Mouse (Mus musculus) heart, embryonic 16.5 days (tissue): ENCODE results near the gene Adcyap1r1. TPM values are rescaled to one million over a fixed set of nuclear protein-coding genes. Genes with fewer than 3 reads are reported as not detected.
A peak's percentile ranks its signal among the peaks of the same experiment; 100 is the strongest.

Experiments used
- ATAC-seq: fragments of 200-750 bp; cut with Nextera tagmentation; replicated peaks from 2 replicates; pipeline ENCODE4 v1.8.0; 2017; ENCODE audit warnings: moderate number of reproducible peaks; ENCODE audit not compliant: insufficient read depth, low FRiP score; ENCODE audit errors: extremely low read depth
- H3K27ac ChIP-seq: fragments of 300-500 bp; sonication (generic); 2 replicates; pipeline ENCODE4 v1.5.1; 2014; ENCODE audit warnings: mild to moderate bottlenecking, low read length, control low read depth, moderate library complexity
- H3K27me3 ChIP-seq: fragments of 300-500 bp; sonication (generic); 2 replicates; pipeline ENCODE4 v1.6.1; 2014; ENCODE audit warnings: low read length, mixed read lengths; ENCODE audit not compliant: control insufficient read depth, insufficient read depth
- H3K36me3 ChIP-seq: fragments of 300-500 bp; sonication (generic); 2 replicates; pipeline ENCODE4 v1.6.1; 2014; ENCODE audit not compliant: control insufficient read depth, insufficient read depth
- H3K4me1 ChIP-seq: fragments of 300-500 bp; sonication (generic); 2 replicates; pipeline ENCODE4 v1.6.1; 2014; ENCODE audit warnings: low read length, mixed read lengths; ENCODE audit not compliant: control insufficient read depth, insufficient read depth
- H3K4me2 ChIP-seq: fragments of 300-500 bp; sonication (generic); 2 replicates; pipeline ENCODE4 v1.6.1; 2014; ENCODE audit warnings: low read depth, mild to moderate bottlenecking, control low read depth, low read length
- H3K4me3 ChIP-seq: fragments of 300-500 bp; sonication (generic); 2 replicates; pipeline ENCODE4 v1.5.1; 2014; ENCODE audit warnings: mild to moderate bottlenecking, control low read depth, low read length
- H3K9ac ChIP-seq: fragments of 300-500 bp; sonication (generic); 2 replicates; pipeline ENCODE4 v1.6.1; 2014; ENCODE audit warnings: low read length, control low read depth
- H3K9me3 ChIP-seq: fragments of 300-500 bp; sonication (generic); replicated peaks from 2 replicates; pipeline ENCODE4 v1.6.1; 2016; ENCODE audit warnings: low read length; ENCODE audit not compliant: control insufficient read depth
- WGBS: fragments of 180-500 bp; shearing (Covaris S2); extraction: QIAGEN DNeasy Blood & Tissue Kit; methylation state at CpG from one replicate; pipeline ENCODE4 v1.1.7; 2014; 5-methylcytosine and 5-hydroxymethylcytosine counted together
- polyA plus RNA-seq: library from polyadenylated mRNA; unstranded; fragments of >200 nt; fragmentation: Nextera tagmentation; extraction: Ambion mirVana; gene quantifications from 2 replicates; pipeline ENCODE4 v1.2.1, GENCODE M21; 2015

The Adcyap1r1 gene
- polyA plus RNA-seq, 1 experiment from 2014 or later, result 2.5 TPM

DNA sequence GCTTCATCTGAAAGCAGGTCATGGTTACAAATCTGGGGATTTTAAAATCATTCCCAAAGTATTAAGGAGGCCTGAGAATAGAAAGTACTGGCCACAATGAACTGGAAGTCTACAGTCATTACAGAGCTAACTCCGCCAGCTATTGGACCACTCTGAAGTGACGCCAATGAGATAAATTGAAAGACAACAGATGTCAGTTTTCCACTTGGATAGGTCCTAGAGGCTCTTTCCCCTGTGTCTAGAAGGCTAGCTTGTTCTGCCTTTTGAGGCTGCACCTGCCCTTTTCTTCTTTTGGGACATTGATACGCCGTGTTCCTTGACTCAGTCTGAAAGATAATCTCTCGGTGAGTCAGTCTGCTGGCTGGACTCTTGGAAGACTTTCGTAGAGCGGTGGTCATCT, 50.5 kb downstream of the Adcyap1r1 start:
- Histone ChIP-seq H3K4me1 (no peaks in the 10 kb centered on the region), H3K36me3 (no peaks in the 10 kb centered on the region), H3K27me3 (no peaks in the 10 kb centered on the region), H3K9me3 (no peaks in the 10 kb centered on the region), H3K27ac (no peak overlapping the region), H3K4me2 (no peak overlapping the region), H3K4me3 (no peak overlapping the region), H3K9ac (no peak overlapping the region)
- 81% methylated on average over 7 of the region's 7 CpGs for WGBS
- no peak for ATAC-seq

DNA sequence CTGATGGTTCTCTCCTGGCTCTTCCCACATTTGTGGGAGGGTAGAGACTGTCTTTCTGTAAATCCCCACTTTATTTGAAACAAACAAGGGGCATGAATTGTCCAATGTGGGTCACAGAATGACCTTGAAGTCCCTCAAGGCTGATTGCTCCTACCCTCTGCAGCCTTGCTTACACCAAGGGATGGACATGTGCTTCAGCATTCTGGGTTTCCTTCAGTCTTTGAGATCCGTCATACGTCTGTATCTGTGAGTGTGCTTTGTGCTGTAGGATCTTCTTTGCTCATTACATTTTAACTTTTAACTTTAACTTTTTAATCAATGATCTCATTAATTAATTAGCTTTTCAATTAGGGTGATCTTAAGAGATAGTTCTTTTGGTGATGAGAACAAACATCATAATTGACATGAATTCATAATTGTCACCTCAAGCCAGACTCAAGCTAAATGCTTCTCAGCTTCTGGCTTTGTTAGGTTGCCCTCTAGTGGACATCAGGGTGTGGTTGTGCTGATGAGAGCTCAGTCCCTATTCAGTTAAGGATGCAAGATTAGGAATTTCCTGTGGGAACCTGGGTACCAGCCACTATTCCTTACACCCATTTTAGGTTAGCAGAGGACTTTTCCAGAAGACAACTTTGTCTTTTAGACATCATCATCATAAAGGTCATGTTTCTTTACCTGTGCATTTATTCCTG, 53.2 kb downstream of the Adcyap1r1 start:
- no peak overlapping the region for H3K4me2 ChIP-seq
- no peak for ATAC-seq
- H3K9me3 ChIP-seq, result no peaks in the 10 kb centered on the region
- no peak overlapping the region for H3K4me3 ChIP-seq
- H3K27ac ChIP-seq, result no peak overlapping the region
- no peak overlapping the region for H3K9ac ChIP-seq
- H3K36me3 ChIP-seq, result no peaks in the 10 kb centered on the region
- no peaks in the 10 kb centered on the region for H3K4me1 ChIP-seq
- 88% methylated on average over 2 of the region's 2 CpGs for WGBS
- H3K27me3 ChIP-seq, result no peaks in the 10 kb centered on the region

DNA sequence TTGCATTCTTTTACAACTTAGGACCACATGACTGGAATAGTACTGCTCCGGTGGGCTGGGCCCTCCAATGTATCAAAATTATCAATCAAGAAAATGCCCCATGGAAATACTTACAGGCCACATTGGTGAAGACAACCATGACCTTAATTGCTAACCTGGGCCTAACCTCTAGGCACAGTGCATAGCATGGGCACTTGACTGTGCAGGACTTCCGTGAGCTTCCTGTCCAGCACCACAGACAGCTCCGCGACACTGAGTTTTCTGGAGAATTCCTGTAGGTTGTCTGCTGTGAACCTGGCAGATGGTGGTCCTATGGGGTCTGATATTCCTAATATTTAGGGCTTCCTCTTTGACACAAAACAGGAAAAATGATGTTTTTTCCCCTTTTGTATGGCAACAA, 54.7 kb downstream of the Adcyap1r1 start:
- Histone ChIP-seq H3K4me3 (no peak overlapping the region), H3K27ac (no peak overlapping the region), H3K36me3 (no peaks in the 10 kb centered on the region), H3K9me3 (no peaks in the 10 kb centered on the region), H3K27me3 (peaks cover 4% of the 10 kb centered on the region; the same call in 1 of the 2 replicates), H3K9ac (no peak overlapping the region), H3K4me1 (0 out of 2 replicates have a peak, but pooled peaks cover 2% of the 10 kb centered on the region), H3K4me2 (no peak overlapping the region)
- 68% methylated on average over 4 of the region's 4 CpGs for WGBS
- no peak for ATAC-seq

DNA sequence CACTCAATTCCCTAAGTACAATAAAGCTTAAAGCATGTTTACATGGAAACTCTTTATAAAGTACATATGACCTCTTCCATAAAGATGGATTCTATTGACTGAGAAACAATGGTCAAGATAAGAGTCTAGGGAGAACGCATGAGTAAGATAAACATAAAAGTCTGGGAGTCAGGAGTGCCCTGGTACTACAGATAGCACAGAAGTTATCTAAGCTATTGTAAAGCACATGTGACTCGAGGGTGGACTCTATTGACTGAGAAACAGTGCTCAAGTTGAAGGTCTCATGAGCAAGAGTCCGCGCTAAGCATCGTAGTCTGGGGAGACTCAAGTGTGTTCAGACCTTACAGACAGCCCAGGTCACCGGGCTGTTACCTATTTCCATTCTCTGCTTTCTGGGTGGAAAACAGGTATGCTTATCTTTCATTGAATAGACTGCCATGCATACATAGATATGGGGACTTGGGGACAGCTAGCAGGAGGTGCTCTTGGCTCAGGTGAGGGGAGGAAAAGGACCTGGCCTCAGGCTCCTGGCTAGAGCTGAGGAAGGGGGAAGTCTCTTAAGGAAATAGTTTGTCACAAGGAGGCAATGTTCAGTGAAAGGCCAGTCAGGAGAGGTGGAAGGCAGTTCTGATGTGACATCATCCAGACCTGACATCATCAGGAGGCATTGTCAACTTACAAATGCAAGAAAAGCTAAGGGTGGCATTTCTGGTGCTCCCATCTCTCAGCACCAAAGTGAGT, 57.5 kb downstream of the Adcyap1r1 start:
- H3K27ac ChIP-seq, result no peak overlapping the region
- WGBS, result 63% methylated on average over 6 of the region's 6 CpGs
- H3K27me3 ChIP-seq, result peaks cover 4% of the 10 kb centered on the region; the same call in 1 of the 2 replicates
- H3K4me3 ChIP-seq, result no peak overlapping the region
- ATAC-seq, result no peak
- 0 out of 2 replicates have a peak, but pooled peaks cover 6% of the 10 kb centered on the region for H3K4me1 ChIP-seq
- no peak overlapping the region for H3K4me2 ChIP-seq
- H3K9me3 ChIP-seq, result no peaks in the 10 kb centered on the region
- H3K9ac ChIP-seq, result no peak overlapping the region
- H3K36me3 ChIP-seq, result no peaks in the 10 kb centered on the region

DNA sequence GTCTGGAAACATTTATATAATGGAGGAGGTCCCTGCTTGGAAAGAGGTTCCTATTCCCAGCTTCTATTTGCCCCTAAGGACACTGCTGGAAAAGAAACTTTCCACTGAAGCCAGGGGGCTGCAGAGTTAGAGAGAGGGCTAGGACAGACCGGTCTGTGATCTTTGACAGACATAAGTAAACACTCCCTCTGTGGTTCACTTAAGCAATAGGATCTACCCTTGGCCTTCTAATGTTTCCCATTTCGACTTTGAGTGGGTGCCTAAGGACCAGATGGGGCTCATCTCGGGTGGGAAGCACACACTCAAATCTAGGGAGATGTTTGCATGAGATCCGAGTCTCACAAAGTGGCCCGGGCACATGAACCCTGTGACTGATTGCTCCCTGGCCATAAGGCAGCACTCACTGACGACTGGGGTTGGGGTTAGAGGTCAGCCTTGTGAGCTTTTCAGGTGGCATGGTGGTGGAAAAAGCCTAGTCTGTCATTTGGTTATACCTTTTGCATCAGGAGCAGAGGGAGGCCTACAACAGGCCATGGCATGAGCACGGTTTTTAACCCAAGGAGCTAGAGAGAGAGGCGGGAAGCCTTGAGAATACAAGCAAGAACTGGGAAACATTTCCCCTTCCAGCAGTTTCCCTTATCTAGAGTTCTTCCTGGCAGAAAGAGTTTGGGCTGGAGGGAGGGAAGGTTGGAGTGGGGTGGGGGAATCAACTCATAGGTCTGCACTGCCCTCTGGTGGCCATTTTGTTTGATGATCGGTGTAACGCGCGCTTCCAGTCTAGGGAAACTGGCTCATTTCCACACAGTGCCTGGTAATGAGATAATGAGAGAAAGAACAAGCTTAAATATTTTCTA, 59.7 kb downstream of the Adcyap1r1 start:
- Histone ChIP-seq H3K4me1 (0 out of 2 replicates have a peak, but pooled peaks cover 6% of the 10 kb centered on the region), H3K4me3 (no peak overlapping the region), H3K27me3 (peaks cover 4% of the 10 kb centered on the region; the same call in 1 of the 2 replicates), H3K36me3 (no peaks in the 10 kb centered on the region), H3K27ac (no peak overlapping the region), H3K9ac (0 out of 2 replicates have a peak overlapping the region, but pooled peaks have one; percentile 2), H3K9me3 (no peaks in the 10 kb centered on the region), H3K4me2 (peak overlapping the region; percentile 51)
- WGBS, result 23% methylated on average over 12 of the region's 12 CpGs
- ATAC-seq, result peak; percentile 85

DNA sequence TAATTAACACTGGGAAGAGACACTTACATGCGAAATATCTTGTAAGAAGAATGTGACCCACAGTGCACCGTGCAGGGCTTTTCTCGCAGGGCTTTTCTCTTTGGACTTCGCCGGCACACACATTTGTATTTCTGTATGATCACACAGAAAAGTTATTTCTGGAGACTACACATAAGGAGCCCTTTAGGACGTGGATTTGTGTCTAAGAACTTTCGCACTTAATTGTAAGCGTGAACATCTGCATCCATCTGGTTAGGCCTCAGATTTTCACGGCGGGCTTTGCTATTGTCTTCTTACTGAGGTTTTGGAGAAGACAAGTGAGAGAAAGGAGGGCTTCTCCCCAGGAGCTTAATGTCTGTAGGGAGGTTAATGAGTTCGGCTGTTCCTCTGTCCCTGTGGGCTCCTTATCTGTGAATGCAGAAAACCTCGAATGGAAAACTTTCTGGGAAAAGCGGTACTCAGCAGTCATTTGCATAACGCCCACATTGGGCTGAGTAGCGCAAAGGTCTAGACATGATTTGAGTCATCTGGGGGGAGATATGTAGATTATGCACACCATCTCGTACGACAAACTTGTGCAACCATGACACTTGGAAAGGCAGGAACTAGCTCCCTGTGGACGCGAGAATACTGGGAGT, 60.4 kb downstream of the Adcyap1r1 start:
- H3K9ac ChIP-seq, result 0 out of 2 replicates have a peak overlapping the region, but pooled peaks have one; percentile 2
- H3K36me3 ChIP-seq, result no peaks in the 10 kb centered on the region
- H3K4me1 ChIP-seq, result 0 out of 2 replicates have a peak, but pooled peaks cover 6% of the 10 kb centered on the region
- H3K4me2 ChIP-seq, result peak overlapping the region; percentile 51
- no peak overlapping the region for H3K4me3 ChIP-seq
- H3K9me3 ChIP-seq, result no peaks in the 10 kb centered on the region
- H3K27me3 ChIP-seq, result peaks cover 4% of the 10 kb centered on the region; the same call in 1 of the 2 replicates
- WGBS, result 36% methylated on average over 19 of the region's 19 CpGs
- H3K27ac ChIP-seq, result no peak overlapping the region
- no peak; the same call in 1 of the 2 replicates for ATAC-seq

DNA sequence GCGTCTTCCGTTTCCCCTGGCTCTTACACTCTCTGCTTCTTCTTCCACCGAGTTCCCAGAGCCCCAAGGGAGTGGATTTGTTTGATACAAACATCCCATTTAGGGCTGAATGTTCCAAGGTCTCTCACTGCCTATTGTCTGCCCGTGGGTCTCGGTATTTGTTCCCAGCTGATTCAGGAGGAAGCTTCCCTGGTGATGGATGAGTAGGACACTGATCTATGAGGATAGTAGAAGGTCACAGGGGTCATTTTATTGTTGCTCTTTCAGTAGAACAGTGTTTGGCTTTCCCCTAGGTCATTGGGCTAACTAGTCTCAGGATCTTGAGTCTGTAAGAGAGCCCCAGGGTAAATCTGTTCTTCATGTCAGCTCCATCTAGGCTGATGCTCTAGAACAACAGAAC, 61.7 kb downstream of the Adcyap1r1 start:
- Histone ChIP-seq H3K4me3 (no peak overlapping the region), H3K27ac (no peak overlapping the region), H3K4me1 (0 out of 2 replicates have a peak, but pooled peaks cover 6% of the 10 kb centered on the region), H3K4me2 (no peak overlapping the region), H3K27me3 (peaks cover 4% of the 10 kb centered on the region; the same call in 1 of the 2 replicates), H3K36me3 (no peaks in the 10 kb centered on the region), H3K9me3 (no peaks in the 10 kb centered on the region), H3K9ac (no peak overlapping the region)
- 56% methylated on average over 5 of the region's 5 CpGs for WGBS
- ATAC-seq, result no peak

DNA sequence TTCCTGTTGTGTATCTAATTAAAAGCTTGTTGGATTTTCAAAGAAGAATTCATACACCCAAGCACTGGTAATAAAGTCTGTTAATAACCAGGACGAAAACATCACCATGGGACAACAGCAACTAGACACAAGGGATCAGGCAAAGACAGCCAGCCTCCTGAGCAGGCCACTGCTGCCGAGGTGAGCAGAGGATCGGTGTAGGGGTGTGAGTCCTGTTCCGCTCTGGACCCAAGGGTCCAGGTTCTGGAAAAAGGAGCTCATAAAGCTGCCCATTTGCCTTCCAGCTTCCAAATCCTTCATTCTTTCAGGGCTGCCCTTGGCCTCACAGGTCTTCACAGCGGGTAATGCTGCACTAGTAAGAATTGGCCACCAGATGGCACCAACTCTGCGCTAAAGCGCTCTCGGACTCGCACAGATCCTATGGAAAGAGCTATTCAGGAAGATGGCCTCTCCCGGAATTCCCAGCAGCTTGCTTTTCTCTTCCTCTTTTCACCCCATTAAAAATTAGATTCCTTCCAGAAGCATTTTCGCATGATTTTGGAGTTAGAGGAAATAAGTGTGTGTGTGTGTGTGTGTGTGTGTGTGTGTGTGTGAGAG, 67.9 kb downstream of the Adcyap1r1 start:
- no peak overlapping the region for H3K9ac ChIP-seq
- no peaks in the 10 kb centered on the region for H3K36me3 ChIP-seq
- ATAC-seq, result peak; percentile 76
- H3K4me1 ChIP-seq, result no peaks in the 10 kb centered on the region
- no peak overlapping the region for H3K27ac ChIP-seq
- no peak overlapping the region; the same call in 1 of the 2 replicates for H3K4me3 ChIP-seq
- peak overlapping the region; percentile 42; the same call in 1 of the 2 replicates for H3K4me2 ChIP-seq
- 17% methylated on average over 11 of the region's 11 CpGs for WGBS
- no peaks in the 10 kb centered on the region for H3K9me3 ChIP-seq
- no peaks in the 10 kb centered on the region for H3K27me3 ChIP-seq
